Comparison of ENCODE assay signal across 24 mouse cellular contexts in genomic region chr15:3303426-3303825, GRCm38 (mm10). TPM values are rescaled to one million over a fixed set of nuclear protein-coding genes. Genes with fewer than 3 reads are reported as not detected.
DNase-seq lines count a peak whose midpoint lies in the region; TF ChIP-seq lines count a peak whose summit lies in the region.
"Had no signal": no experiment of that assay in that cellular context is flagged by ENCODE, and none has a peak within 500 bp of the region (broad histone marks: within the 10 kb centered on the region; RNA-seq: fewer than 3 reads in every experiment).

TSS of gene Ccdc152 (minus strand) at chr15:3303526.

- peak within 1 kb of the TSS; percentile 86 for H3K4me3 ChIP-seq in testis, adult 2 months (ENCODE audit: control insufficient read depth, low read depth, low read length)
- H3K4me3 ChIP-seq in macrophage (ENCODE audit: inconsistent target), result no peak within 1 kb of the TSS
- H3K4me3 ChIP-seq: embryonic facial prominence, embryonic 10.5 days; embryonic facial prominence, embryonic 12.5 days; forebrain, embryonic 13.5 days; forebrain, embryonic 15.5 days had no signal

- intact Hi-C loops in left cerebral cortex, postnatal 14 days (cut with DNase I), result no loop called here

- peak within 1 kb of the TSS; percentile 64 for H3K27ac ChIP-seq in testis, adult 2 months (ENCODE audit: control insufficient read depth, insufficient read depth, low read depth, low read length)
- H3K27ac ChIP-seq in macrophage, result no peak within 1 kb of the TSS
- H3K27ac ChIP-seq: embryonic facial prominence, embryonic 10.5 days; embryonic facial prominence, embryonic 12.5 days; forebrain, embryonic 13.5 days; forebrain, embryonic 15.5 days had no signal

- peaks cover 6% of the 10 kb centered on the region for H3K4me1 ChIP-seq in testis, adult 2 months (ENCODE audit: control insufficient read depth, insufficient read depth, low read length)
- H3K4me1 ChIP-seq: embryonic facial prominence, embryonic 10.5 days; embryonic facial prominence, embryonic 12.5 days; forebrain, embryonic 13.5 days; forebrain, embryonic 15.5 days had no signal

- 96% methylated on average over 9 of the region's 12 CpGs for WGBS in macrophage (ENCODE audit: missing documents)

- no peak for DNase-seq in testis, postnatal 10 days (ENCODE audit: low spot score)
- DNase-seq in testis, postnatal 14 days (ENCODE audit: low spot score), result peak; percentile 35
- DNase-seq in left cerebral cortex, postnatal 14 days (ENCODE audit: low spot score in 2 of 2), result no peak
- no peak for DNase-seq in frontal cortex, postnatal 10 days (ENCODE audit: low spot score in 2 of 2)
- DNase-seq: adrenal gland, adult 2 months; adrenal gland, postnatal 10 days; adrenal gland, postnatal 25 days; B cell, adult 2 months; cerebellum, adult 11-12 months; cerebellum, adult 2 months; cerebellum, adult 9-10 months; cerebellum, postnatal 10 days; cerebellum, postnatal 25 days; forebrain, postnatal 0 days had no signal

- 0 out of 2 replicates have a peak, but pooled peaks have one; percentile 24 for TF ChIP-seq POLR2A in testis, adult 2 months (IDR thresholded peaks at IDR 0.05; ENCODE audit: control insufficient read depth, low read depth, low read length)

- no peaks in the 10 kb centered on the region for H3K79me2 ChIP-seq in macrophage (ENCODE audit: inconsistent target)

- TF ChIP-seq CTCF in testis, adult 2 months (IDR thresholded peaks at IDR 0.05; ENCODE audit: control insufficient read depth, insufficient read depth, insufficient replicate concordance, low read depth, low read length), result no peak

- no peaks in the 10 kb centered on the region for H3K27me3 ChIP-seq in testis, adult 2 months (ENCODE audit: control insufficient read depth, insufficient read depth, low read length)
- H3K27me3 ChIP-seq: CH12.LX; embryonic facial prominence, embryonic 12.5 days; forebrain, embryonic 13.5 days; forebrain, embryonic 15.5 days; Patski had no signal

- H3K36me3 ChIP-seq in testis, adult 2 months (ENCODE audit: control insufficient read depth, insufficient read depth, low read length), result no peaks in the 10 kb centered on the region
- H3K36me3 ChIP-seq in macrophage (ENCODE audit: inconsistent target), result no peaks in the 10 kb centered on the region
- H3K36me3 ChIP-seq: embryonic facial prominence, embryonic 10.5 days; embryonic facial prominence, embryonic 12.5 days; forebrain, embryonic 15.5 days; G1E had no signal

RNA-seq across cellular contexts. Expression of gene Ccdc152, which starts in this region (rescaled TPM):
- 0.70 and 0.77 TPM in 2 replicates for polyA plus RNA-seq in testis, adult 2 months (2012; rRNA removed)
- not detected for total RNA-seq in macrophage (2018; cell fraction: chromatin; rRNA removed)
- 1 to 10 TPM in 12 of 26 experiments, under 1 TPM in 14; 0.11 to 5.3 (median 0.90) TPM for total RNA-seq in macrophage (2018; cell fraction: cytosol; rRNA removed)
- under 1 TPM in 4 of 26 experiments, not detected in 22; 0.40 to 0.85 (median 0.63) TPM for total RNA-seq in macrophage (2018; cell fraction: nucleus; rRNA removed)
- 1.4 to 22.5 TPM in 2 of 3 replicates, not detected in the other for polyA plus RNA-seq in macrophage (2018)
- total RNA-seq in left cerebral cortex, postnatal 14 days (2021), result not detected
- total RNA-seq: adrenal gland, adult 2 months; adrenal gland, postnatal 10 days; adrenal gland, postnatal 25 days; forebrain, postnatal 0 days had no signal
- polyA plus RNA-seq: adrenal gland, adult 2 months; embryonic facial prominence, embryonic 12.5 days; forebrain, embryonic 11.5 days; forebrain, embryonic 13.5 days; forebrain, embryonic 15.5 days; G1E had no signal
